Comparison of ENCODE assay signal across 8 mouse cellular contexts in genomic region chr9:109046306-109046705, GRCm38 (mm10). TPM values are rescaled to one million over a fixed set of nuclear protein-coding genes. Genes with fewer than 3 reads are reported as not detected.
A peak's percentile ranks its signal among the peaks of the same experiment; 100 is the strongest.
DNase-seq lines count a peak whose midpoint lies in the region; ATAC-seq lines count a peak whose summit lies in the region.

No protein-coding gene starts in this region.

- no peaks in the 10 kb centered on the region for H3K36me3 ChIP-seq in forebrain, embryonic 14.5 days (ENCODE audit: control insufficient read depth, insufficient read depth, low read length)
- no peaks in the 10 kb centered on the region for H3K36me3 ChIP-seq in forebrain, embryonic 16.5 days (ENCODE audit: control insufficient read depth, insufficient read depth)

- no peak for ATAC-seq in forebrain, embryonic 14.5 days
- no peak for ATAC-seq in forebrain, embryonic 16.5 days

- no peaks in the 10 kb centered on the region for H3K27me3 ChIP-seq in forebrain, embryonic 14.5 days (replicated peaks; ENCODE audit: control insufficient read depth, insufficient read depth, low read length)
- no peaks in the 10 kb centered on the region for H3K27me3 ChIP-seq in forebrain, embryonic 16.5 days (replicated peaks; ENCODE audit: control insufficient read depth, insufficient read depth, low read length)

- H3K27ac ChIP-seq in forebrain, embryonic 14.5 days (ENCODE audit: low read depth, low read length), result no peak overlapping the region
- no peak overlapping the region for H3K27ac ChIP-seq in forebrain, embryonic 16.5 days (ENCODE audit: low read length)

- H3K4me1 ChIP-seq in forebrain, embryonic 14.5 days (ENCODE audit: control insufficient read depth, insufficient read depth, low read length), result no peaks in the 10 kb centered on the region
- no peaks in the 10 kb centered on the region for H3K4me1 ChIP-seq in forebrain, embryonic 16.5 days (replicated peaks; ENCODE audit: control insufficient read depth, insufficient read depth, low read length)

- WGBS in forebrain, embryonic 14.5 days, result 30% methylated on average over 5 of the region's 5 CpGs
- WGBS in forebrain, embryonic 16.5 days, result 37% methylated on average over 5 of the region's 5 CpGs

- H3K4me2 ChIP-seq in forebrain, embryonic 14.5 days (ENCODE audit: low read length), result no peak overlapping the region
- no peak overlapping the region for H3K4me2 ChIP-seq in forebrain, embryonic 16.5 days (ENCODE audit: low read length)

- H3K9me3 ChIP-seq in forebrain, embryonic 14.5 days (replicated peaks; ENCODE audit: control insufficient read depth, low read length), result no peaks in the 10 kb centered on the region
- no peaks in the 10 kb centered on the region for H3K9me3 ChIP-seq in forebrain, embryonic 16.5 days (ENCODE audit: control insufficient read depth, low read length)

- H3K4me3 ChIP-seq in forebrain, embryonic 14.5 days (ENCODE audit: low read depth, low read length), result no peak overlapping the region
- H3K4me3 ChIP-seq in forebrain, embryonic 16.5 days (replicated peaks; ENCODE audit: low read length), result no peak overlapping the region

- no peak overlapping the region for H3K9ac ChIP-seq in forebrain, embryonic 14.5 days (ENCODE audit: low read length)
- no peak overlapping the region for H3K9ac ChIP-seq in forebrain, embryonic 16.5 days (replicated peaks; ENCODE audit: low read depth, low read length)

- DNase-seq in forebrain, embryonic 14.5 days (ENCODE audit: low spot score), result peak; percentile 54
- DNase-seq in 3T3-L1 (ENCODE audit: low read depth, low spot score), result peak; percentile 73
- peak; percentile 89 for DNase-seq in T-cell, adult 2 months (ENCODE audit: low spot score)
- peak; percentile 52 for DNase-seq in embryo, embryonic 9.5 days (ENCODE audit: extremely low spot score)
- peak; percentile 65 to 66 for DNase-seq in kidney, postnatal 25 days
- DNase-seq in naive thymus-derived CD4-positive, alpha-beta T cell, adult 2 months (ENCODE audit: low read depth), result peak; percentile 92
- no peak for DNase-seq in yolk sac, embryonic 10.5 days (ENCODE audit: low spot score)

RNA-seq across cellular contexts. Expression of gene Shisa5, which starts 7.9 kb away (rescaled TPM):
- 40.8 and 48.9 TPM in 2 replicates for polyA plus RNA-seq in forebrain, embryonic 14.5 days (2014; fragmentation: Nextera tagmentation; extraction: Ambion mirVana)
- polyA plus RNA-seq in forebrain, embryonic 16.5 days (2015; fragmentation: Nextera tagmentation; extraction: Ambion mirVana), result 52.4 and 52.7 TPM in 2 replicates

RNA-seq across cellular contexts. Expression of gene Trex1, which starts 13.2 kb away (rescaled TPM):
- polyA plus RNA-seq in forebrain, embryonic 14.5 days (2014; fragmentation: Nextera tagmentation; extraction: Ambion mirVana), result 11.1 and 11.9 TPM in 2 replicates
- 16.1 and 17.9 TPM in 2 replicates for polyA plus RNA-seq in forebrain, embryonic 16.5 days (2015; fragmentation: Nextera tagmentation; extraction: Ambion mirVana)

RNA-seq across cellular contexts. Expression of gene Atrip, which starts 27.6 kb away (rescaled TPM):
- 27.3 and 29.6 TPM in 2 replicates for polyA plus RNA-seq in forebrain, embryonic 14.5 days (2014; fragmentation: Nextera tagmentation; extraction: Ambion mirVana)
- polyA plus RNA-seq in forebrain, embryonic 16.5 days (2015; fragmentation: Nextera tagmentation; extraction: Ambion mirVana), result 36.0 and 38.3 TPM in 2 replicates

RNA-seq across cellular contexts. Expression of gene Ccdc51, which starts 36.0 kb away (rescaled TPM):
- polyA plus RNA-seq in forebrain, embryonic 14.5 days (2014; fragmentation: Nextera tagmentation; extraction: Ambion mirVana), result 19.4 and 21.2 TPM in 2 replicates
- polyA plus RNA-seq in forebrain, embryonic 16.5 days (2015; fragmentation: Nextera tagmentation; extraction: Ambion mirVana), result 16.9 and 17.5 TPM in 2 replicates

RNA-seq across cellular contexts. Expression of gene Tma7, which starts 36.1 kb away (rescaled TPM):
- 652 and 758 TPM in 2 replicates for polyA plus RNA-seq in forebrain, embryonic 14.5 days (2014; fragmentation: Nextera tagmentation; extraction: Ambion mirVana)
- 505 and 526 TPM in 2 replicates for polyA plus RNA-seq in forebrain, embryonic 16.5 days (2015; fragmentation: Nextera tagmentation; extraction: Ambion mirVana)
